Comparison of ENCODE assay signal across 24 mouse cellular contexts in the genomic region with DNA sequence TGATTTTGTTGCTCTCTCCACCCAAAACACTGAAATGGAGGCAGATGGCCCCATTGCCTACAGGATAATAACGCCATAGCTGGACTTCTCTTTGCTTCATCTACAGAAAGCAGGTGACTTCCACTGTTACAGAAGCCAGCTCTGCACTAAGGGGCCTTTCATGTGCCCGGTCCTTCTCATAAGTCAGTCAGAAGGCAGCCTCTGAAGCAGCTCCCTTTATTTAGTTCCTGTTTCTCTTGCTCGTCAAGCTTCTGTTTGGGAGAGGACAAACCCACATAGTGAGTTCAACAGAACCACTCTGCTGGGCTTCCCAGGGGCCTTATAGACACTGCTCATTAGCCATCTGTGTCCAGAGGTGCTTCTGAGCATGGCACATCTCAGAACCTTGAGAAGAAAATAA.
A peak's percentile ranks its signal among the peaks of the same experiment; 100 is the strongest.
DNase-seq lines count a peak whose midpoint lies in the region; ATAC-seq lines count a peak whose summit lies in the region.
"Had no signal": no experiment of that assay in that cellular context is flagged by ENCODE, and none has a peak within 500 bp of the region (broad histone marks: within the 10 kb centered on the region; RNA-seq: fewer than 3 reads in every experiment).

No protein-coding gene starts in this region.

- no peak overlapping the region for H3K4me3 ChIP-seq in neural tube, embryonic 12.5 days
- H3K4me3 ChIP-seq in limb, embryonic 12.5 days (replicated peaks) = no peak overlapping the region
- no peak overlapping the region for H3K4me3 ChIP-seq in neural tube, embryonic 14.5 days (ENCODE audit: low read depth, low read length)
- H3K4me3 ChIP-seq: forebrain, embryonic 13.5 days; gastrocnemius, adult 2 months; heart, adult 2 months; kidney, embryonic 15.5 days; layer of hippocampus, adult 2 months; left cerebral cortex, adult 2 months; limb, embryonic 15.5 days; liver, embryonic 13.5 days; megakaryocyte, embryonic 14.5 days had no signal

- 62% methylated on average over 3 of the region's 3 CpGs for WGBS in neural tube, embryonic 12.5 days
- 67% methylated on average over 3 of the region's 3 CpGs for WGBS in limb, embryonic 12.5 days
- WGBS in neural tube, embryonic 14.5 days = 54% methylated on average over 3 of the region's 3 CpGs

- ATAC-seq in neural tube, embryonic 12.5 days (ENCODE audit: low FRiP score, low read depth) = peak; percentile 26; the same call in 1 of the 2 replicates
- no peak for ATAC-seq in limb, embryonic 12.5 days (ENCODE audit: insufficient number of reproducible peaks, insufficient read depth, low FRiP score, low TSS enrichment, low read depth)
- no peak; the same call in 1 of the 2 replicates for ATAC-seq in neural tube, embryonic 14.5 days (ENCODE audit: low read depth)

- H3K27ac ChIP-seq in neural tube, embryonic 12.5 days = no peak overlapping the region
- 0 out of 2 replicates have a peak overlapping the region, but pooled peaks have one; percentile 23 for H3K27ac ChIP-seq in limb, embryonic 12.5 days
- H3K27ac ChIP-seq in neural tube, embryonic 14.5 days (ENCODE audit: low read depth, low read length) = peak overlapping the region; percentile 36; the same call in 1 of the 2 replicates
- H3K27ac ChIP-seq: forebrain, embryonic 13.5 days; gastrocnemius, adult 2 months; heart, adult 2 months; kidney, embryonic 15.5 days; layer of hippocampus, adult 2 months; left cerebral cortex, adult 2 months; limb, embryonic 15.5 days; liver, embryonic 13.5 days had no signal

- H3K27me3 ChIP-seq in neural tube, embryonic 12.5 days (replicated peaks) = no peaks in the 10 kb centered on the region
- no peaks in the 10 kb centered on the region for H3K27me3 ChIP-seq in limb, embryonic 12.5 days
- no peaks in the 10 kb centered on the region for H3K27me3 ChIP-seq in neural tube, embryonic 14.5 days (ENCODE audit: control insufficient read depth, insufficient read depth, low read length)
- H3K27me3 ChIP-seq: forebrain, embryonic 13.5 days; limb, embryonic 15.5 days; liver, embryonic 13.5 days; megakaryocyte, embryonic 14.5 days had no signal

- H3K9me3 ChIP-seq in neural tube, embryonic 12.5 days = no peaks in the 10 kb centered on the region
- H3K9me3 ChIP-seq in limb, embryonic 12.5 days = no peaks in the 10 kb centered on the region
- H3K9me3 ChIP-seq in neural tube, embryonic 14.5 days (ENCODE audit: control insufficient read depth, low read length) = no peaks in the 10 kb centered on the region
- H3K9me3 ChIP-seq: forebrain, embryonic 13.5 days; kidney, embryonic 15.5 days; limb, embryonic 15.5 days; liver, embryonic 13.5 days; megakaryocyte, embryonic 14.5 days had no signal

- H3K36me3 ChIP-seq in neural tube, embryonic 12.5 days = no peaks in the 10 kb centered on the region
- H3K36me3 ChIP-seq in limb, embryonic 12.5 days = no peaks in the 10 kb centered on the region
- H3K36me3 ChIP-seq in neural tube, embryonic 14.5 days (ENCODE audit: control insufficient read depth, insufficient read depth, low read length) = no peaks in the 10 kb centered on the region
- H3K36me3 ChIP-seq: kidney, embryonic 15.5 days; limb, embryonic 15.5 days; liver, embryonic 13.5 days had no signal

- peaks cover 10% of the 10 kb centered on the region for H3K4me1 ChIP-seq in neural tube, embryonic 12.5 days
- H3K4me1 ChIP-seq in limb, embryonic 12.5 days (replicated peaks) = peaks cover 25% of the 10 kb centered on the region
- H3K4me1 ChIP-seq in neural tube, embryonic 14.5 days (ENCODE audit: control insufficient read depth, insufficient read depth, low read length) = no peaks in the 10 kb centered on the region; the same call in 1 of the 2 replicates
- H3K4me1 ChIP-seq: liver, embryonic 13.5 days; megakaryocyte, embryonic 14.5 days had no signal

- no peak overlapping the region for H3K9ac ChIP-seq in neural tube, embryonic 12.5 days
- no peak overlapping the region for H3K9ac ChIP-seq in limb, embryonic 12.5 days (replicated peaks)
- H3K9ac ChIP-seq in neural tube, embryonic 14.5 days (replicated peaks; ENCODE audit: low read depth, low read length) = no peak overlapping the region
- H3K9ac ChIP-seq: forebrain, embryonic 13.5 days; kidney, embryonic 15.5 days; limb, embryonic 15.5 days; liver, embryonic 13.5 days; lung, embryonic 14.5 days had no signal

- 0 out of 2 replicates have a peak overlapping the region, but pooled peaks have one; percentile 22 for H3K4me2 ChIP-seq in neural tube, embryonic 12.5 days (replicated peaks)
- peak overlapping the region; percentile 39 for H3K4me2 ChIP-seq in limb, embryonic 12.5 days
- H3K4me2 ChIP-seq in neural tube, embryonic 14.5 days (ENCODE audit: low read depth, low read length) = no peak overlapping the region
- H3K4me2 ChIP-seq: kidney, embryonic 15.5 days; limb, embryonic 15.5 days; liver, embryonic 13.5 days; lung, embryonic 14.5 days had no signal

- DNase-seq in neural tube, embryonic 10.5 days (ENCODE audit: extremely low spot score, low spot score) = no peak
- DNase-seq in right cerebral cortex, postnatal 10 days (ENCODE audit: low spot score in 2 of 2) = no peak
- DNase-seq in cerebellum, postnatal 4 days (ENCODE audit: low spot score in 2 of 2) = no peak
- DNase-seq: adrenal gland, postnatal 36 days; B cell, adult 2 months; cerebellum, adult 18-20 months; cerebellum, postnatal 14 days; gastrocnemius, adult 2 months; gastrocnemius, postnatal 36 days; heart, adult 2 months; heart, postnatal 14 days; kidney, adult 18-20 months; kidney, postnatal 25 days; liver, embryonic 13.5 days had no signal
